Mouse (Mus musculus): ENCODE data around the gene Ceacam5.

Ceacam5 gene

DNA sequence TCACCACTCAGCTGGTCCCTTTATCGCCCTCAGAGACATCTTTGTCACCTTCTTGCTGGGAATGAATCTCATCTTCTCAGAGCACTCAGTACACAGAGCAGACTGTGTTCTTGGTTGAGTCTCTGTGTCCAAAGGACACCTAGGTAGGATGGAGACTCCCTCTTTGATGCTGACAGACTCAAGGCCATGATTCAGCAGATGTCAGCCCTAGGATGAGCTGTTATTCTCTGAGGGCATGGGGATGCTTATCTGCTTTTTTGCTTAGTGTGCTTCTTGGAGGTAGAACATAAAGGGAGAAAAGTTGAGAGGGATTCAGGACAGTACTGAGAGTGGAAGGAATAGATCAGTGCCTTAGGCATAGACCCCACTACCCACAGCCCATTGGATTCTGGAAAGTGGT, at the start of gene Ceacam5:
Gene Ceacam5 (plus strand): TSS at position 301 of the 400 bp plus-strand sequence.
- DNase-seq = no peak
